Mouse (Mus musculus) left cerebral cortex, postnatal 10 days (tissue): ENCODE measurements around the gene Eif4e1b. TPM values are rescaled to one million over a fixed set of nuclear protein-coding genes. Genes with fewer than 3 reads are reported as not detected.
"Not testable (repeated sequence)": the region's sequence is repeated elsewhere in the genome, so short reads cannot be mapped to it uniquely, and the experiment has no call there.

ENCODE experiments used
- DNase-seq, 2 experiments: peaks; one replicate each; pipeline ENCODE4 v3.0.0; 2021 to 2022; ENCODE audit warnings: low spot score in 2 of 2, mixed read lengths in 1 of 2; ENCODE audit errors: extremely low spot score in 1 of 2
- intact Hi-C: fragments of 180-260 bp; cut with DNase I; formaldehyde crosslinking; loops from one replicate; pipeline ENCODE4 v1.15.1; 2025
- total RNA-seq, 2 experiments: library from RNA; stranded (reverse); gene quantifications; 2 replicates each; pipeline ENCODE4 v1.2.3; 2021

Gene Eif4e1b
- total RNA-seq, 2 experiments from 2014 or later = 0.17 TPM; not detected in 1

DNA sequence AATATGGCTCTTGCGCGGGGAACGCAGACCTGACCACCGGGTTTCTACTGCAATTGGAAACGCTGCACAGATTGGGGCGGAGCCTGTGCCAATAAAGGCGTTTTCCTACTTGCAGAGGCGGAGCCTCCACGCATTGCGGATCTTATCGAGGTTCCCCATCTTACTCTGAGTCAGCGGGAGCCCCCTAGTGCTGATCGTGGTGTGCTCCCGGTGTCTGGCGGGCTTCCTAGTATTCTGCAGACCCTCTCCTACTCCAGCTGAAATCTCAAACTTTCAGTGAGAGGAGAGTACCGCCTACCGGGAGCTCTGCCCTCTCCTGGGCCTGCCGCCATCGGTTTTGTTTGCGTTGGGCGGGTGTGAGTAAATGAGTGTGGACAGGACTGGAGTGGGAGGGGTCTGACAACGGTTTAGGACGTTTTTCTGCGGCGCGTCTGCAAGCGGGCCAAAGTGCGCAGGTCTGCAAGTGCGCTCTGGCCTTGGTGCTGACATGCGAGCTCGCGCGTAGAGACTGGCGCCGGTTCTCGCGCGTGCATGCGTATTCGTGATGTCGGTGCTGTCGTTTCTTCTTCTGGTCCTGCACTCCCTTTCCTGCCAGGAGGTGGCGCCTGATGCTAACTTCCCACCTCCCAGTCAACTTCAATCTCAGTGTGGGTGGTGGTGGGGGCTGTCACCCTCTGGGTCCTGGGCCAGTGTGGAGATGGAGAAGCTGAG is 25.6 kb upstream of the Eif4e1b start:
- intact Hi-C loops = no loop called here
- peak; percentile 89 to 92 for DNase-seq

DNA sequence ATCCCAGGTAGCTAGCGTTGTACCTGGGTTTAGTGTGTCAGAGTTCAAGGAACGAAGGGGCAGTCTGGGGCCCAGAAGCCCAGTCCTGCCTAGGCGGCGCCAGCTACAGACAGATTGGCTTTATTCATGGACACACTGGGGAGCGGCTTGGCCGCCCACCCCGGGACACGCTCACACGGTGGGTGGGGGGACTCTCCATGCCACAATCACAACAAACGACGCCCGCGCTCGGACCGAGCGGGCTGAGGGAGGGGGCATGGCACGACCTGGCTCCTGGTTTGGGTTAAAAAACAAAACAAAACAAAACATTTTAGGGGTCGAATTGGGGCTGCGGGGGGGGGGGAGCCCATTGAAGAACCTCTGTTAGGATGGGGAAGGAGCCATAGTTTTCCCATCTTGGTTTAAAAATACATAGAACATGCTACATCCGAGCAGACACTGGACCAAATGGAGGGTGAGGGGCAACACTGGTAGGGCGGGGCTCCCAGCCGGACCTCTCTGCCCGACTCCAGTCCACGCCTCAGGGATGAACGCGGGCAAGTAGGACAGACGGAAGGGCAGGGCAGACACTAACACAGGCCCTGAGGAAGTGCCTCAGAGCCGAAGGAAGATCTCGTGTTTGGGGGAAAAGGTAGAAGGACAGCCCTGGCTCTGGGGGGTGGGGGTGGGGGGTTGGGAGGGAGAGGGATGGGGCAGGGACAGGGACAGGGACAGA is 24.9 kb upstream of the Eif4e1b start:
- intact Hi-C loops = no loop called here

DNA sequence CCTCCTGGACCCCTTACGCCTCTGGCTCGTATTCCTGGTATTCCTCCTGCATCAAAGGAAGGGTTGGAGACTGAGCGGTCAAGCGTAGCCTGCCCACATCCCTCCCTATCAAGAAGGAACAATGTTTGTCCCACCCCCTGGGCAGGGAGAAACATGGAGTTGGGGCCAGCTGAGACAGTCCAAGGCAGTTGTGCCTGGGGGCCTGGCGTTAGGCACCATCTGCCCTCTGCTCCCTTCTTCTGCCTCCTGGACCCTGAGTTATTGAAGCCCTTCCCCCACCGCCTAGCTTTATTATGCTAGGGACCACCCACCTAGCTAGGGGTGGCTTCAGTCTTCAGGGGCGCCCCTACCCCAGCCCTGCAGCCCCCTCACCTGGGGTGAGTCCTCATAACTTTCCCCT is 24.3 kb upstream of the Eif4e1b start:
- intact Hi-C loops = no loop called here
- peak in 1 of 2 experiments; percentile 39 for DNase-seq

More for the DNA sequence above, 24.9 kb upstream of the Eif4e1b start:
- peak in 1 of 2 experiments; percentile 57 for DNase-seq

DNA sequence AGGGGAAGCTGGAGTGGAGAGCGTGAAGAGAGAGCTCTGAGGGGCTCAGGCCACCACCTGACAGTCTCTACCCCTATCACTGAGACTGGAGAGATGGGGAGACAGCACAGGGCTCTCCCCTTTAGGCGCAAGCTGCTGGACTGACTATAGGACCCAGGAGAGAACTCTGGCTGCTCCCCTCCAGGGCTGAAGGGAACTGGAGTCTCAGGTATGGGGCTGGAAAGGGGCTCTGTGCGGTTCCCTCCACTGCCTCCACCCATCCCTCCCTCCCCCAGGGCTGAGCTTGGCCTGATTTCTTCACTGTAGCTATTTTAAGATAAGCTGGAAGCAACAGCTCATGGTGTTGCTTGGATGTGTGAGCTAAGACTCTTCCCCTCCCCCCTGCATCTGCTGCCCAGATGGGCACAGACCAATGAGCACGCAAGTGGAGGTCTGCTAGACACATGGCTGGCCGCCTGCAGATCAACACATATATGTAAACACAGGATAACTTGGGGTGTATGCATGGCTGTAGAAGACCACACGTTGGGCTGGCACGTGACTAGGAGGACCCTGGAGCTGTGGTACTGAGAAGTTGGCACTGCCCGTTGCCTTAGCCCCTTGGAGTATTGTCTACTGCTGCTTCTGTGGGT is 23.5 kb upstream of the Eif4e1b start:
- intact Hi-C loops = no loop called here
- DNase-seq = peak; percentile 79 to 86

DNA sequence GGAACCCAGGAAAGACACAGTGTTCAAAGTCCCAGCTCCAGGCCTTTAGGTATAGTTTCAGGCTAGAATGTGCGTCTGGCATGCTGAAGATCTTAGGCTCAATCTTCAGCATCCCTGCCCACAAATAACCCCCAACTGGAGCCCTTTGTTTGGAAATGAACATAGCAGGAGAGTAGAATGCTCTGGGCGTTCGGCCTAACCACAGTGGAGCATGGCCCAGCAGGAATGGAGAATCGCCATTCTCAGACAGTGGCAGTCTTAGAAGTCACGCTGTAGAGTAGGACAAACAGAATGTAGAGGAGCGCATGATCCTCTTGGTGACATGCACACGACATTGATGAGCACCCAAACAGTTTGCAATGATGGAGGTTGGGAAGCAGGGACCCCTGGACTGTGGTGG is 22.9 kb upstream of the Eif4e1b start:
- intact Hi-C loops = no loop called here
- DNase-seq = no peak

DNA sequence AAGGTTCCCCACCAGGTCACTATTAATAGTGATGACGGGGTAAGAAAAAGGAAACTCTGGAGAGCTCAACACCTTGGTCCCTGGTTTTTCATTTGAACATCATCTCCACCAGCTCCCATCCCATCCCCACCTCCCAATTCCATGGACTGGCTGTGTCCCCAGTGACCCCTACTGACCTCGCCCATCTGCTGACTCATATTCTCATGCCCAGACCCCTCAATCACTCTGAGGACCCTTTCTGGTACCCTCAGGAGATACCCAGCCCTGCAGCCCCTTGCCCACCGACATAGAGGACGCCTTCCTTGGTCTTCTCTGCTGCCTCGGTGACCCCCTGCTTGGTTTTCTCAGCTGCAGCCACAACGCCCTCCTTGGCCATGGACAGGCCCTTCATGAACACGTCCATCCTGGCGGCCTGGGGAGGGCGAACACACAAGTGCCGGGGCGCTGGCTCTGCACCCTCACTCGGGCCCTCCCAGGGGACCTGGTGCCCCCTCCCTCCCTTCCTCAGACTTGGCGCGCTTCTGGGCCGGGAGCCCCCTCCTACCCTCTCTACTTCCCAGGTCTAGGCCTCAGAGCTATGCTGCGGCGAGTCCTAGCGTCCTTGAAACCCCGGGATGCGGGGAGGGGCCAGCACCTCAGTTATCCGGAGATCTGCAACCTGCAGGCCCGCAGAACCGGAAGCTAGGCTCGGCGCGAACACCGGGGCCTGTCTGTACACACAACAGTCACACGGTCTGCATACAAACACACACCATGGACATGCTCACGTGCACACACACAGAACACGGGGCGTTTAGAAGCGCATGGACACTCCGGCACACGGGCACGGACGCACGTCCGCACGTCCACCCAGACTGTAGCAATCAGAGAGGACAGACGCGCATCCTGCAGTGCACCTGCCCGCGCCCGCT is 18.3 kb upstream of the Eif4e1b start:
- intact Hi-C loops = no loop called here
- peak in 1 of 2 experiments; percentile 55 for DNase-seq

DNA sequence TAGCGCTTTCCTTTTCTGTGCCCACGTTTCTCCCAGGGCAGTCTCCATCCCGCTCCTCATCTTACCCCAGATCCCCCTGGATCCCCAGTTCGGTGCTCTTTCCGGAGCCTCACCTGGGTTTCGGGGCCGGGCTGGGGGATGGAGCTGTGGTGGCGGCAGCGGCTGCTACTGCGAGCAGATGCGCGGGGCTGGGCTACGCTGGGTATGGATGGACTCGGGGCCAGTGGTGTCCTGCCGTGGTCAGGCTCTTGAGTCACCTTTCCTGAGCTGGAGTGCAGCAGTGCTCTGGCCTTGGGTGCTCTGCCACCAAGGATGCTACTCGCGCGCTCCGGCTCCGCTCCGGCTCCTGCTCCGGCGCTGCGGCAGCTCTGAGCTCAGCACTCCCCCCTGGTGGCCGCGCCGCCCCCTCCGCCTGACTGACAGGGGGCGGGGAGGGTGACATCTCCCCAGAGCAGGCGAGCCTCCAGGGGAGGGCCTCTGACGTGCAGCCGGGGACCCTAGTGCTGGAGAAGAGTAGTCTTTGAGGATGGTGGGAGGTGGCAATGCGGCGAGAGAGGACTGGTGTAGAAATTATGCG is 17.5 kb upstream of the Eif4e1b start, which contains the start of gene Sncb:
Sncb (minus strand) TSS at position 404 of the 577 bp plus-strand sequence.
- intact Hi-C loops = no loop called here

DNA sequence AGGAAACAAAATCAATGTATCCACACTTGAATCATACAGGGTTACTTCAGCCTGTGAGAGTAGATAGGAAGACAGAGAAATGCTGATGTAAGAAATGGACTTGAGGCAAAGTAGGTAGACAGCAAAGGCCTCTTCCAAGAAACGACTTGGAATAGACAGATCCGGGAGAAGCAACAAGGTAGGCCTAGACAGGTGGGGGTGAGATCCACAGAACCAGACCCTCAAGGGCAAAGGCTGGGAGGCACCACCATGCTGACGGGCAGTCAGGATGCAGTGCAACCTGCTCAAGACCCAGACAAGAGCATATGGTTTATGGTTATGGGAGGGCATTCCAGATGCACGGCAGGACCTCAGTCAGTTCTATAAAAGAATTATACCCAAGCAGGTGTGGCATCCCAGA is 16.8 kb upstream of the Eif4e1b start:
- intact Hi-C loops = no loop called here
- DNase-seq = no peak

More for the DNA sequence above, 17.5 kb upstream of the Eif4e1b start, which contains the start of gene Sncb:
- peak; percentile 83 to 89 for DNase-seq

DNA sequence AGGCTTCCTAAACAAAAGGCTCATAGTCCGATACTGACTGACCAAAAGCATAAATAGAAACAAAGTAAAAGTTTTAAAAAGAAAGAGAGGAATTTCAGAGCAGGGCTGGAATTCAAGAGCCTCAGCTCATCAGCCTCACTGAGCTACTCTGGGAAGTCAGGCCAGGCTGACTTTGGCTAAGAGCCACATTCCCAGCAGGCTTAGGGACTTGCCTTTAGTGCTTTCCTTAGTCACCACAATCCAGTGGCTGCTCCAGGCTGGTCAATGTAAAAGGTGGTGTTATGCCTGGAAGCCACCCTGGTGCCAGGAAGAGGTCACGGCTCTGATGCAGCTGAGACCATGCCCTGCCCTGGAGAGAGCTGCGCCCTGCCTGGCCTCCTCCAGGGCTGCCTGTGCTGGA is 3.2 kb upstream of the Eif4e1b start:
- intact Hi-C loops = no loop called here
- DNase-seq = peak in 1 of 2 experiments; percentile 80

DNA sequence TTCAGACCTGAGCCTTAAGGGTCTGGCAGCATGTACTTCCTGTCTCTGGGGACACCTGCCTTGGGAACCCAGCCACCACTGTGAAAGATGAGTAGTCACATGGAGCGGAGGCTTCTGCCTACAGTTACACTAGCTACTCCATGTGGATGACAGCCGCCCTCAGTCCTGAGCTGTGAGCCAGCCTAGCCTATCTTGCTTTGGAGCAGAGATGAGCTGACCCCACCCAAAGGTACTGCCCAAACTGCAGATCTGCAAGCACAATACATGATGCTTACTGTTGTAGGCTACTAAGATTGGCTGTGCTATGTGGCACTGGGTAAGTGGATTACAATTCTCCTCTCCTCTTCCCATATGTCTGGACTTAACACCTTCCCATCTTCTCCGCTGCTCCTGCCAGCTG is 2.7 kb upstream of the Eif4e1b start:
- intact Hi-C loops = no loop called here
- no peak for DNase-seq

DNA sequence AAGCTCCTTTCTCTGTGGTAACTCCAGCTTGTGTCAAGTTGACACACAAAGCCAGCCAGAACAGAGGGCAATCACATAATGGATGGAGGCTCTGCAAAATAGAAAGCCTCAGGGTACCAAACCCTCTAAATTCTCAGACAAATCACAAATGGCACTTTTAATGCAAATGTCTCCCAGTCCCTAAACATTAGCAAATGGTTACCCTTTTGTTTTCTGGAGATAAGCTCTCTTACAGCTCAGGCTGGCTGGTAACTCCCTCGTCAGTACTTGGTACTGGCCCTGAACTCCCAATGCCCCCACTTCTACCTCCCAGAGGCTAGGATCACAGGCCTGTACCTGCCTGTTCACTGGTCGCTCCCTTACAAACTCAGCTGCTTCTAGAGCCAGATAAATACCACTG is 563 bp upstream of the Eif4e1b start:
- intact Hi-C loops = no loop called here
- no peak for DNase-seq

DNA sequence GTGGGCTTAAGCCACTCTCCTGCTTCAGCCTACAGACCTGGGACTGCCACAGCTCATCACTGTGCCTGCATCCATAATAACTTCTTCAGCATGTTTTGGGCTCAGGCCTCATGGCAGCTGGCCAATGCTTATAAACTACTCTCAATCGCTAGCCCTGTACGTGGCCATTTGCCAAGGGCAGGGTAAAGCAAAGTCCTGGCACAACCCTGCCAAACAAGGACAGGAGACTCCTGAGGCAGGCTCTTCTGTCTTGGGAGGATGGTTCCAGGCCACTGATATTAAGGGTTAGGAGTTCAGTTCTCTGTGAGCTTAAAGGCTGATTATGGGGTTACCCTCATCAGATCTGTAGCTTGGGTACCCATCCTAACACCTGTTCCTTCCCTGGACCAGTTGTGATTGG is 3.8 kb downstream of the Eif4e1b start:
- DNase-seq, intact Hi-C loops: not testable (repeated sequence)

DNA sequence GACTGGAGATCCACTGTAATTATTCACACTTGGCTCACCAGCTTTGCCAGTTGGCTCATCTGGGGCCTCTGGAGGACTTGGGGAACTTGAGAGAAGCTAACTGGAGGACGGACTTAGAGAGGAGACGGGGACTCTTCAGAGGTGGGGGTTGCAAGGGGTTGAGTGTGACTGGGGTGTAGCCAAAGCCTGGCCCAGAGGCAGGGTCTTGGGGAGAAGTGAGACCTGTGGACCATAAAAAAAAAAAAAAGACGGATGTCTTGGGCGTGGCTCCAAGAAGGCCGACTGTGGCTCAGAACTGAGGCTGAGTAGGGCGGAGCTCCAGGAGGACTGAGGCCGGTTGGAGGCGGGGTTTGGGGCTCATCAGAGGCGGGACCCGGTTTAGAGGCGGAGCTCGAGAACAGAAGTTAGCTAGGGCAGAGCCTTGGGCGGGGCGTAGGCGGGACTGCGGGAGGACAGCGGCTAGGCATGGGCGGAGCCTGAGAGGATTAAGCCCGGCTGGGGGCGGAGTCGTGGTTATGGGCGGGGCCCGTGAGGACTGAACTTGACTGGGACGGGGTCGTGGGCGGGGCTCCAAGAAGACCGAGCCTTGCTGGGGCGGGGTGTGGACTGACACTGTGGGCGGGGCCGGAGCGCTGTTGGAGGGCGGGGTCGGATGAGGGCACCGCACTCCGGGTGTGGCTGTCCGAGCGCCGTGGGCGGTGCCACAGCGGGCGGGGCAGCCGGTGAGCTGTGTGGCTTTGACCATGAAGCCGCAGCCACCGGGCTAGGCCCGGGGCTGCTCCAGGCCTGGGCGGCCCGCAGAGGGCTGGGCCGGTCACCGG is 5.2 kb downstream of the Eif4e1b start, which contains the start of gene Tspan17:
Tspan17 (plus strand) TSS at position 638 of the 821 bp plus-strand sequence.
- intact Hi-C loops = no loop called here
- DNase-seq = peak; percentile 86 to 98

DNA sequence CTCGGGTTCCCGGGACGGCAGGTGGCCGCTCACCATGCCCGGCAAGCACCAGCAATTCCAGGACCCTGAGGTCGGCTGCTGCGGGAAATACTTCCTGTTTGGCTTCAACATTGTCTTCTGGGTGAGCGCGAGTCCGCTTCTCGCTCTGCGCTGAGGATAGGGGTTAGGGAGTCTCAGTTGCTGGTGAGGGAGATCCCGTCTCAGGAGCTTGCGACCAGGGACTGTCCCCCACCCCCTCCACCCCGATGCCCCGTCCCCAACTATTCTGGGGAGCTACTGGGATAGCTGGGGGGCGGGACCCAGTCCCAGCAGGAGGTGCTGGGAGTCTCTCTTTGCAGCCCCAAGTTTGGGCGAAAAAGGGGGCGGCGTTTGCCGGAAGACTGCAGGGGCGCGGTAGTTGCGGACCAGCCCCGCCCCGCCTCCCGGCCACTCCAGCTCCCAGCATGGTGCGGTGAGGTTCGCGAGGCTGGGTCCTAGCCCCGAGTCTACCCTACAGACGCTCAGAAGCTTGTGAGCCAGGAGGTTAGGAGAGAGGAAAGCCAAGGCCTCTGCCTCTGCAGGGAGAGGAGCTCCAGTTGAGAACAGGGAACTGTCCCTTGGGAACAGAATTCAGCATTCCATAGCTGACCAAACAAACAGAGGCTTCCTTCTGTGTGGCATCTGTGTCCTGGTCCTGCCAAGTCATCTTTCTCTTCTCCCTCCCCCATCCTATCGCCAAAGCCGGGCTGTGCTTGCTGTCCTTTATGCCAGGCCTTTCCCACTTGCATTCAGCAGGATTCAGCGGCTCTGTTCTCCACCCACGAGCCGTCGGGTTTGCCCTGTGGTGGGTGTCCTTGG is 6.0 kb downstream of the Eif4e1b start:
- intact Hi-C loops = no loop called here
- DNase-seq = peak in 1 of 2 experiments; percentile 88

DNA sequence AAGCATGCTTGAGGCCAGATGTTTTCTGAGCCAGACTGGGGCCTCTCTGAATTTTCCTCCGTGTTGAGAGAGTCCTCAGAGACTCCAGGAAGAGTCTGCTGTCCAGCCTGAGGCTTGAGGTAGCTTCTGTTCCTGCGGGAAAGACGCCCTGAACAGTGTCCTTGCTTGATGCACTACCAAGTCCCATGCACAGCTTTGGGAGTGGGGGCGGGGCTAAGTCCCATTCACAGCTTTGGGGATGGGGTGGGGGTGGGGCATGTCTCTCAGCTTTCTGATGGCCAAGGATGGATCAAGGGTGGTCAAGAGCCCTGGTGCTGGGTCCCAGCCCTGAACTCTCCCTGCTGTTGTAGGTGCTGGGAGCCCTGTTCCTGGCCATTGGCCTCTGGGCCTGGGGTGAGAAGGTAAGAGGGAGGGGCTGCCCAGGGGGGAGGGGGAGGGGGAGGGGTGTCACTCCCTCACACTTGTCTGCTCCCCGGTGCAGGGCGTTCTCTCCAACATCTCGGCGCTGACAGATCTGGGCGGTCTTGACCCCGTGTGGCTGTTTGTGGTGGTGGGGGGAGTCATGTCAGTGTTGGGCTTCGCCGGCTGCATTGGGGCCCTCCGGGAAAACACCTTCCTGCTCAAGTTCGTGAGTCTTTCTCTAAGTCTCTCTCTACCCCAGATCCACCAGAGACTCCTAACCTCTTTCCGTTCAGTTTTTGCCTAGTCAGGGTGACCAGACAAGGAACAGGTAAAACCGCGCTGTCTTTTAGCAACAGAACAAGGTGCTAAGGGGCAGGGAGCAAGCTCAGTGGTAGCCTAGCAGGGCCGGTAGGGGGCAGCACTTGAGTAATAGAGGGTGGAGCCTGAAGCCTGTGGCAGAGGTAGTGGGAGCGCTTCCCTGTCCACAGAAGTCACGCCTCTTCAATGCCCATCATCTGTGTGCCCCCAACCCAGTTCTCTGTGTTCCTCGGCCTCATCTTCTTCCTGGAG is 8.7 kb downstream of the Eif4e1b start:
- intact Hi-C loops = no loop called here
- DNase-seq = no peak
